Comparison of ENCODE assay signal across 20 mouse cellular contexts in genomic region chr11:75261016-75261415, GRCm38 (mm10).
DNase-seq lines count a peak whose midpoint lies in the region; ATAC-seq lines count a peak whose summit lies in the region.
"Had no signal": no experiment of that assay in that cellular context is flagged by ENCODE, and none has a peak within 500 bp of the region (broad histone marks: within the 10 kb centered on the region; RNA-seq: fewer than 3 reads in every experiment).

No protein-coding gene starts in this region.

- no peak overlapping the region for H3K9ac ChIP-seq in hindbrain, embryonic 15.5 days
- H3K9ac ChIP-seq in hindbrain, embryonic 16.5 days (ENCODE audit: low read depth, low read length), result no peak overlapping the region
- no peak overlapping the region for H3K9ac ChIP-seq in midbrain, embryonic 11.5 days (ENCODE audit: low read length)
- H3K9ac ChIP-seq in midbrain, embryonic 13.5 days (replicated peaks), result no peak overlapping the region

- intact Hi-C loops in gastrocnemius, postnatal 14 days (cut with DNase I; ENCODE audit: low total_unique reads), result no loop called here

- ATAC-seq in hindbrain, embryonic 15.5 days (ENCODE audit: low FRiP score, low read depth), result 0 out of 2 replicates have a peak, but pooled peaks have one; percentile 12
- no peak for ATAC-seq in hindbrain, embryonic 16.5 days
- no peak for ATAC-seq in midbrain, embryonic 11.5 days (ENCODE audit: low FRiP score)
- no peak for ATAC-seq in midbrain, embryonic 13.5 days
- ATAC-seq: CD4-positive, CD25-positive, alpha-beta regulatory T cell, adult 4 months; intestine, embryonic 16.5 days; Patski had no signal

- H3K9me3 ChIP-seq in hindbrain, embryonic 15.5 days, result no peaks in the 10 kb centered on the region
- H3K9me3 ChIP-seq in hindbrain, embryonic 16.5 days (ENCODE audit: control insufficient read depth, low read length), result no peaks in the 10 kb centered on the region
- H3K9me3 ChIP-seq in midbrain, embryonic 11.5 days (ENCODE audit: control insufficient read depth, low read length), result no peaks in the 10 kb centered on the region
- H3K9me3 ChIP-seq in midbrain, embryonic 13.5 days, result no peaks in the 10 kb centered on the region
- H3K9me3 ChIP-seq: heart, embryonic 13.5 days; megakaryocyte, embryonic 14.5 days had no signal

- no peak overlapping the region for H3K4me3 ChIP-seq in hindbrain, embryonic 15.5 days
- no peak overlapping the region for H3K4me3 ChIP-seq in hindbrain, embryonic 16.5 days (ENCODE audit: low read length)
- no peak overlapping the region for H3K4me3 ChIP-seq in midbrain, embryonic 11.5 days (ENCODE audit: low read depth, low read length)
- H3K4me3 ChIP-seq in midbrain, embryonic 13.5 days (replicated peaks), result no peak overlapping the region
- H3K4me3 ChIP-seq: gastrocnemius, adult 2 months; heart, embryonic 13.5 days; megakaryocyte, embryonic 14.5 days had no signal

- peaks cover 36% of the 10 kb centered on the region for H3K4me1 ChIP-seq in hindbrain, embryonic 15.5 days (replicated peaks)
- peaks cover 22% of the 10 kb centered on the region for H3K4me1 ChIP-seq in hindbrain, embryonic 16.5 days (ENCODE audit: control insufficient read depth, insufficient read depth, low read depth, low read length)
- peaks cover 8% of the 10 kb centered on the region for H3K4me1 ChIP-seq in midbrain, embryonic 11.5 days (ENCODE audit: control insufficient read depth, insufficient read depth, low read length)
- H3K4me1 ChIP-seq in midbrain, embryonic 13.5 days (replicated peaks), result peaks cover 53% of the 10 kb centered on the region

- no peak overlapping the region for H3K27ac ChIP-seq in hindbrain, embryonic 15.5 days (replicated peaks)
- no peak overlapping the region for H3K27ac ChIP-seq in hindbrain, embryonic 16.5 days (ENCODE audit: low read depth, low read length)
- H3K27ac ChIP-seq in midbrain, embryonic 11.5 days (ENCODE audit: low read depth, low read length), result no peak overlapping the region
- H3K27ac ChIP-seq in midbrain, embryonic 13.5 days, result no peak overlapping the region
- H3K27ac ChIP-seq: heart, embryonic 13.5 days; stomach, postnatal 0 days had no signal

- no peaks in the 10 kb centered on the region for H3K27me3 ChIP-seq in hindbrain, embryonic 15.5 days
- H3K27me3 ChIP-seq in hindbrain, embryonic 16.5 days (replicated peaks; ENCODE audit: control insufficient read depth, insufficient read depth, low read length), result no peaks in the 10 kb centered on the region
- no peaks in the 10 kb centered on the region for H3K27me3 ChIP-seq in midbrain, embryonic 11.5 days (ENCODE audit: control insufficient read depth, insufficient read depth, low read length)
- H3K27me3 ChIP-seq in midbrain, embryonic 13.5 days, result no peaks in the 10 kb centered on the region
- H3K27me3 ChIP-seq: heart, embryonic 13.5 days; Patski had no signal

- H3K4me2 ChIP-seq in hindbrain, embryonic 15.5 days, result no peak overlapping the region
- H3K4me2 ChIP-seq in hindbrain, embryonic 16.5 days (ENCODE audit: low read length), result no peak overlapping the region
- H3K4me2 ChIP-seq in midbrain, embryonic 11.5 days, result no peak overlapping the region
- no peak overlapping the region for H3K4me2 ChIP-seq in midbrain, embryonic 13.5 days (replicated peaks)
- H3K4me2 ChIP-seq: heart, embryonic 13.5 days had no signal

- DNase-seq in adrenal gland, adult 2 months, result peak; percentile 65
- no peak for DNase-seq in adrenal gland, postnatal 4 days (ENCODE audit: low spot score in 2 of 2)
- DNase-seq in midbrain, embryonic 11.5 days (ENCODE audit: low spot score, missing footprints), result peak; percentile 51
- no peak for DNase-seq in gastrocnemius, postnatal 14 days
- DNase-seq in spleen, postnatal 36 days (ENCODE audit: low spot score in 2 of 2), result no peak
- DNase-seq: cerebellum, postnatal 36 days; liver; lung, adult 2 months; right cerebral cortex, postnatal 4 days; thymus, postnatal 25 days had no signal

- 93% methylated on average over 2 of the region's 2 CpGs for WGBS in hindbrain, embryonic 15.5 days
- 83% methylated on average over 2 of the region's 2 CpGs for WGBS in hindbrain, embryonic 16.5 days
- WGBS in midbrain, embryonic 11.5 days, result 93% methylated on average over 2 of the region's 2 CpGs
- WGBS in midbrain, embryonic 13.5 days, result 91% methylated on average over 2 of the region's 2 CpGs

- H3K36me3 ChIP-seq in hindbrain, embryonic 15.5 days, result no peaks in the 10 kb centered on the region
- H3K36me3 ChIP-seq in hindbrain, embryonic 16.5 days (ENCODE audit: control insufficient read depth, insufficient read depth, low read length), result no peaks in the 10 kb centered on the region
- H3K36me3 ChIP-seq in midbrain, embryonic 11.5 days (ENCODE audit: control insufficient read depth, insufficient read depth, low read length), result no peaks in the 10 kb centered on the region
- no peaks in the 10 kb centered on the region for H3K36me3 ChIP-seq in midbrain, embryonic 13.5 days

Comparison
In these comparisons a context has a peak if more than half of its experiments do, and no peak if none do; other contexts are left out.
1. DNase-seq: peak in adrenal gland, adult 2 months (single experiment) and midbrain, embryonic 11.5 days (single experiment); none in adrenal gland, postnatal 4 days (0 of 2), gastrocnemius, postnatal 14 days (single experiment) and spleen, postnatal 36 days (0 of 2).